Mouse (Mus musculus) liver, embryonic 16.5 days (tissue): ENCODE results near the gene Gstm6. TPM values are rescaled to one million over a fixed set of nuclear protein-coding genes. Genes with fewer than 3 reads are reported as not detected.

Source experiments
- ATAC-seq: fragments of 200-750 bp; cut with Nextera tagmentation; 2 replicates; pipeline ENCODE4 v1.8.0; 2017; ENCODE audit warnings: low read depth, mild to moderate bottlenecking, moderate number of reproducible peaks, moderate library complexity
- H3K27ac ChIP-seq: fragments of 300-500 bp; sonication (generic); 2 replicates; pipeline ENCODE4 v1.5.1; 2014; ENCODE audit warnings: mild to moderate bottlenecking, low read length
- H3K27me3 ChIP-seq: fragments of 300-500 bp; sonication (generic); 2 replicates; pipeline ENCODE4 v1.6.1; 2014; ENCODE audit warnings: low read depth, low read length, mixed read lengths; ENCODE audit not compliant: control insufficient read depth, insufficient read depth
- H3K36me3 ChIP-seq: fragments of 300-500 bp; sonication (generic); 2 replicates; pipeline ENCODE4 v1.6.1; 2014; ENCODE audit warnings: mild to moderate bottlenecking; ENCODE audit not compliant: control insufficient read depth, insufficient read depth
- H3K4me1 ChIP-seq: fragments of 300-500 bp; sonication (generic); 2 replicates; pipeline ENCODE4 v1.6.1; 2014; ENCODE audit warnings: low read depth, low read length, mixed read lengths; ENCODE audit not compliant: control insufficient read depth
- H3K4me2 ChIP-seq: fragments of 300-500 bp; sonication (generic); 2 replicates; pipeline ENCODE4 v1.6.1; 2014; ENCODE audit warnings: low read depth, low read length, mixed read lengths
- H3K4me3 ChIP-seq: fragments of 300-500 bp; sonication (generic); 2 replicates; pipeline ENCODE4 v1.5.1; 2014; ENCODE audit warnings: low read depth, mild to moderate bottlenecking, low read length
- H3K9ac ChIP-seq: fragments of 300-500 bp; sonication (generic); 2 replicates; pipeline ENCODE4 v1.6.1; 2014; ENCODE audit warnings: low read depth, low read length
- H3K9me3 ChIP-seq: fragments of 300-500 bp; sonication (generic); replicated peaks from 2 replicates; pipeline ENCODE4 v1.6.1; 2016; ENCODE audit warnings: low read length; ENCODE audit not compliant: control insufficient read depth
- WGBS: fragments of 180-500 bp; shearing (Covaris S2); extraction: QIAGEN DNeasy Blood & Tissue Kit; methylation state at CpG from one replicate; pipeline ENCODE4 v1.1.7; 2014; ENCODE audit not compliant: insufficient replicate concordance; 5-methylcytosine and 5-hydroxymethylcytosine counted together
- polyA plus RNA-seq: library from polyadenylated mRNA; unstranded; fragments of >200 nt; fragmentation: Nextera tagmentation; extraction: Ambion mirVana; gene quantifications from 2 replicates; pipeline ENCODE4 v1.2.1, GENCODE M21; 2015

Gene Gstm6
- polyA plus RNA-seq, 1 experiment from 2014 or later, result 21.3 TPM

DNA sequence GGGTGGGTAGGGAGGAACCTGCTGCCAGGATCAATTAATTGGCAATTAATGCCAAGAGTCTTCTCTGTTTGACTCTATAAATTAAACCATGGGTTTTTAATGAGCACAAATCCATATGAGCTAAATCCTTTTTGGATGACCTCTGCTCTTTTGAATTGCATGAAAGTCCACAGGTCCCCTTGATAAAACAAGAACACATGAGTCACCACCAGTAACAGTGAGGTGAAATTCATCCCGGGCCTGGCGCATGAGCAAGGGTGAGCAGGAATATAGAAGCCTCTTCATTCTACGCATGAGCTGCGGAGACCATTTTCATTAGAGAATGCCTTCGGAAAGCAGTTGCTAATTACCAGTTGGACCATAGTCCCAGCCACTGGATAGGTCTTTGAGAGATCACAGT lies 23.2 kb downstream of the Gstm6 start:
- Histone ChIP-seq H3K9ac (no peak overlapping the region), H3K4me1 (no peaks in the 10 kb centered on the region), H3K27ac (no peak overlapping the region), H3K4me3 (no peak overlapping the region), H3K4me2 (no peak overlapping the region), H3K9me3 (no peaks in the 10 kb centered on the region), H3K36me3 (no peaks in the 10 kb centered on the region), H3K27me3 (no peaks in the 10 kb centered on the region; the same call in 1 of the 2 replicates)
- ATAC-seq, result no peak
- 74% methylated on average over 5 of the region's 5 CpGs for WGBS

DNA sequence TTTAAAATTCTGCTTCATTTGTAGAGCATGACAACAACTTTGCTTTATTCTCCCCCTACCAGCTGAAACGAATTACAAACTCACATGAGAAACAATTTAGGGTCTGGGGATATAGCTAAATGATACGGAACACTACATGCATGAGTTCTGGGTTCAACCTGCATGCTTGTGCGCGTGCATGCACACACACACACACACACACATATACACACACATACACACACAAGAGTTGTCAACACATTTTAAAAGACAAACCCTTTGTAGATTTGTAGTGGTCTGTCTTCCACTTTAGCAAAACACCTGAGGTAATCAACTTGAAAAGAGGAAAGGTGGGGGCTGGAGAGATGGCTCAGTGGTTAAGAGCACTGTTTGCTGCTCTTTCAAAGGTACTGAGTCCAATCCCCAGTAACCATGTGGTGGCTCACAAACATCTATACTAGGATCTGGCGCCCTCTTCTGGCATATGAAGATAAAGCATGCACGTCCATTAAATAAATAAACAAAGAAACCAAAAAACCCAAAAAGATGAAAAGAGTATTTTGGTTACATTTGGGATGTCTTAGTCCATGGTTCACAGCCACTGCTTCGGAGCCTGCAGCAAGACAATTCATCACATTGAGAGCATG lies 25.7 kb downstream of the Gstm6 start:
- H3K9me3 ChIP-seq, result no peaks in the 10 kb centered on the region
- H3K27ac ChIP-seq, result no peak overlapping the region
- ATAC-seq, result no peak
- WGBS, result 47% methylated on average over 7 of the region's 7 CpGs
- H3K27me3 ChIP-seq, result no peaks in the 10 kb centered on the region; the same call in 1 of the 2 replicates
- H3K4me3 ChIP-seq, result no peak overlapping the region
- H3K4me1 ChIP-seq, result no peaks in the 10 kb centered on the region
- H3K4me2 ChIP-seq, result no peak overlapping the region
- no peak overlapping the region for H3K9ac ChIP-seq
- no peaks in the 10 kb centered on the region for H3K36me3 ChIP-seq

DNA sequence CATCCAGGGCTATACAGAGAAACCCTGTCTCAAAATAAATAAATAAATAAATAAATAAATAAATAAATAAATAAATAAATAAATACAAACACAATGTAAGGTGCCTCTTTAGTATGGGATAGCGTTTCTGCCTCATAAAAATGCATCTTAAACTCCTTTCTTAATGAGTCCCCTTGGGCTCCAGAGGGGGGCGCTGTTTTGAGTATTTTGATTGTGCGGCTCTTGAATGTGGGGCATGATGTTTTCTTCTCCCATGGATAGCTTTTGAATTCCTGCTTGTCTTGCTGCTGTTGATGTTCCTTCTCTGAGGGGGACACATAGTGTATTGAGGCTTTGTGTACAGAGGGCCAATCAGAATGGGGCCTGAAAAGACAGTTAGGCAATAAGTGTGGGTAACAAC lies 26.5 kb downstream of the Gstm6 start:
- no peaks in the 10 kb centered on the region for H3K36me3 ChIP-seq
- no peak for ATAC-seq
- H3K27ac ChIP-seq, result no peak overlapping the region
- H3K9ac ChIP-seq, result no peak overlapping the region
- H3K4me2 ChIP-seq, result no peak overlapping the region
- H3K4me3 ChIP-seq, result no peak overlapping the region
- WGBS, result 73% methylated on average over 3 of the region's 3 CpGs
- H3K9me3 ChIP-seq, result no peaks in the 10 kb centered on the region
- H3K27me3 ChIP-seq, result no peaks in the 10 kb centered on the region; the same call in 1 of the 2 replicates
- peaks cover 2% of the 10 kb centered on the region; the same call in 1 of the 2 replicates for H3K4me1 ChIP-seq

DNA sequence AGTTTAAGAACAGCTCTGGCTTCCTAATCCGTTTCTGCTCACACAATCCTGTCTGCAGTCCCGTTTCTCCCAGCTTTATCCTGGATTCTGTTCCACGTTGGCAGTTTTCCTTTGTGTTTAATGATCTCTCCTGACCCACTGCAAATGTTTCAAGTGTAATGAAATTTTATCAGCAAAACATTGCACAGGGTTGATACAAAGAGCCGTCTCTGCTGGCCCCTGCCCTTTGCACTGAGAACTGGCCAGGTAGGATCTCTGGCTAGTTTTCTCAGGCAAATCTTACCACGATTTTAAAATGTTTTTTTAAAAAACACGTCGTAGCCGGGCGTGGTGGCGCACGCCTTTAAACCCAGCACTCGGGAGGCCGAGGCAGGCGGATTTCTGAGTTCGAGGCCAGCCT lies 26.9 kb downstream of the Gstm6 start:
- Histone ChIP-seq H3K4me2 (no peak overlapping the region), H3K9ac (no peak overlapping the region), H3K4me1 (peaks cover 2% of the 10 kb centered on the region; the same call in 1 of the 2 replicates), H3K36me3 (no peaks in the 10 kb centered on the region), H3K4me3 (no peak overlapping the region), H3K9me3 (no peaks in the 10 kb centered on the region), H3K27me3 (no peaks in the 10 kb centered on the region; the same call in 1 of the 2 replicates), H3K27ac (no peak overlapping the region)
- no peak for ATAC-seq
- 72% methylated on average over 15 of the region's 15 CpGs for WGBS

DNA sequence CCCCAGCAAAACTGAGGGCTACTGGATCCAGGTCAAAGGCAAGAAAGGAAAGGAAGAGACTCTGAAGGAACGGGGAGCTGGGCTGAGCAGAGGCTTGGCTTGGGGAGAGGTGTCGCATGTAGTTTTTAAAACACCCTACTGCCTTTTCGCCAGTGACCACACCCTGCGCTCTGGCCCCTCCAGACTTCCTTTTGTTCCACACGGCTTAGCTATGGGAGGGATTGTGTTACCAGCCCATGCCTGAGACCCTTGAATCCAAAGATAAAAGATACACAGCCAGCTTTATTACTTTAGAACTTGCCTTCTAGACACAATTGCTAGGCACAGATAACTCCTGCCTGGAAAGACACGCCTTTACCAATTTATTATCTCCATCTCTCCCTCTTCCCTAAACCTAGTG lies 37.6 kb downstream of the Gstm6 start:
- ATAC-seq, result peak; percentile 41
- no peak overlapping the region for H3K4me2 ChIP-seq
- 20% methylated on average over 6 of the region's 6 CpGs for WGBS

DNA sequence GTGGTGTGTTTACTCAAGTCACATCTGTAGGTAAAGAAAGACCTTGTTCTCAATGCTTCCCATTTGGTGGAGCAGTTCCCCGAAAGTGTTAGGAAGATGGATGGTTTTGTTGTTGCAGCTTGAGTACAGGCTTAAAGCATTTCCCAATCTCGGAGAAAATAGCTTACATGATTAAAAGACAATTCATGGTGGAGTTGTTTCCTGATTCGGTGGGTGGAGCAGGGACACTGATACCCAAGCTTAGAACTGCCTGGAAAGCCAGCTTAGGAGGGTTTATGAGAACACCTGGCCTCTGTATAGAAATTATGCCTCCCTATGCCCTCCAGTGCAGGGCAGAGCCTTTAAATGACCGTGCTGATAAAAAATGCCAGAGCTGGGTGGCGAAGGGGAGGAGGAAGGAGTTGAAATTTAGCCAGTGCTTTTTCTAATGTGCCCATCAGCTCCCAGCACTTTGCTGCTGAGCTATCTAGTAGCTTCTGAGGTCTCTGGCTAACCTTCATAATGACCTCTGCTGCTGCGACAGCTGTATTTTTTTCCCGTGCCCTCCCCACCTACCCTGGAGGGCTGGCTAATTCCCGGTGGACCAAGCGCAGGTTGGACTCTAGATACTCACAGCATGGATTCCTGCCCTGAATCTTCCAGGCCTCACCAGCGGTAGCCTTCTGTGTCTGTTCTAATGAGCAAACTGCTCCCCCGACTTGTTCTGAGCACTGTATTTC lies 42.4 kb downstream of the Gstm6 start:
- no peaks in the 10 kb centered on the region for H3K27me3 ChIP-seq
- no peak for ATAC-seq
- no peak overlapping the region for H3K4me2 ChIP-seq
- H3K9me3 ChIP-seq, result no peaks in the 10 kb centered on the region
- H3K9ac ChIP-seq, result no peak overlapping the region
- no peaks in the 10 kb centered on the region for H3K36me3 ChIP-seq
- no peak overlapping the region for H3K4me3 ChIP-seq
- 64% methylated on average over 11 of the region's 11 CpGs for WGBS
- no peak overlapping the region for H3K27ac ChIP-seq
- peaks cover 8% of the 10 kb centered on the region for H3K4me1 ChIP-seq

More for the DNA sequence above, 37.6 kb downstream of the Gstm6 start:
- Histone ChIP-seq H3K27ac (no peak overlapping the region), H3K9ac (no peak overlapping the region), H3K36me3 (no peaks in the 10 kb centered on the region), H3K4me3 (no peak overlapping the region), H3K27me3 (no peaks in the 10 kb centered on the region), H3K4me1 (peaks cover 4% of the 10 kb centered on the region; the same call in 1 of the 2 replicates), H3K9me3 (no peaks in the 10 kb centered on the region)

DNA sequence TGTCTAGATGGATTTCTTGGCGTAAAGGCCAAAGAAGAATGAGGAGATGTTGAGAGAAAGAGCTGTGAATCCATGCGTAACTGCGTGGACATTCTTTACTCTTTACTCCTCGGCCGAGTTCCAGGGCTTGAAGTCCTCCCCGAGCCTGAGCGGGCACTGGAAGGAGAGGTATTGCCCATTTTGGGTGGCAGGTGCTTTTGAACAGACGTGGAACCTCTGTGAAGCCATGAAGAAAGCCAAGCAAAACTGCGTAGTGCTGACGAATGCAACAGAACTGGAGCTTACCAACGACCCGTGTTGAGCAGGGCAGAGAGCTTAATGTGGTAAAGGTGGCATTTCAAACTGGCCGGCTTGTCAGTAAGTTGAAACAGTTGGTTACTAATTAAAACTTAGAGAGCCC lies 44.9 kb downstream of the Gstm6 start:
- H3K9ac ChIP-seq, result no peak overlapping the region
- 83% methylated on average over 13 of the region's 13 CpGs for whole genome bisulfite sequencing
- no peaks in the 10 kb centered on the region for H3K9me3 ChIP-seq
- no peaks in the 10 kb centered on the region for H3K27me3 ChIP-seq
- H3K36me3 ChIP-seq, result no peaks in the 10 kb centered on the region
- H3K4me2 ChIP-seq, result no peak overlapping the region
- H3K4me3 ChIP-seq, result no peak overlapping the region
- peaks cover 11% of the 10 kb centered on the region for H3K4me1 ChIP-seq
- ATAC-seq, result no peak
- no peak overlapping the region for H3K27ac ChIP-seq

DNA sequence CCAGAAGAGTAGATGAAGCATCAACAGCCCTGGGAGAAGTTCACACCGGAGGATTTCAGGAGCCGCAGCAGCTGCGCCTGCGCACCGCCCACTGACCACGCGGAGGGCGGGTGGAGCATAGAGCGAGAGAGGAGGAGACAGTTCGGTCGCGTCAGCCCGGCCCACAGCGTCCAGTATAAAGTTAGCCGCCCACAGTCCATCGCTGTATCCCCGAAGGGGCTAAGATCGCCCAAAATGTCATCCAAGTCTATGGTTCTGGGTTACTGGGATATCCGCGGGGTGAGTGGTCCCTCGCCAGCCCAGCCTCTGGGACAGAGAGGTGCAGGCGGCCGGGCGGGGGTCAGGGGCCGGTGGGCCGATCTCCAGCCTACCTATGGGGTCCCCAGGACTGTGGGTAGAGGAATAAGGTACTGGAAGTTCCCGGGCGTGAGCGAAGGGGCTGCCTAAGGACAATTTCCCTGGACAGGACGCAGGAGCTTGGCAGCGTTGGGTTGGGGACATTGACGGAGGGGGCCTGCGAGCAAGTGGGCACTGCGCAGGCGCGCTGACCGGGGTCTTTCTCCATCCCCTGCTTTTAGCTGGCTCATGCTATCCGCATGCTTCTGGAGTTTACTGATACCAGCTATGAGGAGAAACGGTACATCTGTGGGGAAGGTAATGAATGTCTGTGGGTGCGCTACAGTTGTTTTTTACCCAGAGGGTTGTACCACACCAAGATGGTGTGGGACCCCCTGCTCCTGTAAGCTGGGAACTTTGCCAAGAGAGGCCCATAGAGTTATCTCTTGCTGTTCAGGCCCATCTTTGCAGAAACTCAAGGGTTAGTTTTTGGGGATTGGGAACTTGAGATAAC lies 47.6 kb downstream of the Gstm6 start, which contains the start of gene Gstm5:
Gene Gstm5 (plus strand): TSS at position 102 of the 850 bp plus-strand sequence.
- no peaks in the 10 kb centered on the region for H3K27me3 ChIP-seq
- no peaks in the 10 kb centered on the region for H3K36me3 ChIP-seq
- peak within 1 kb of the TSS; percentile 88 for H3K9ac ChIP-seq
- H3K4me1 ChIP-seq, result peaks cover 11% of the 10 kb centered on the region
- 3% methylated on average over 40 of the region's 40 CpGs for WGBS
- ATAC-seq, result peak; percentile 94
- no peaks in the 10 kb centered on the region for H3K9me3 ChIP-seq
- H3K27ac ChIP-seq, result peak within 1 kb of the TSS; percentile 91
- H3K4me2 ChIP-seq, result peak within 1 kb of the TSS; percentile 94
- H3K4me3 ChIP-seq, result peak within 1 kb of the TSS; percentile 80
